Mouse (Mus musculus) NIH3T3 (cell line): ENCODE measurements around the gene Bad.
A peak's percentile ranks its signal among the peaks of the same experiment; 100 is the strongest.

Source experiments
- DNase-seq: peaks from one replicate; pipeline ENCODE4 v3.0.0-alpha.2; 2012; ENCODE audit warnings: low read depth

Gene Bad

GRCm38 (mm10) chr19:6934195-6934977, 7.3 kb upstream of the Bad start, which contains the start of gene Kcnk4:
Gene Kcnk4, minus strand, starts transcription at chr19:6934515.
- DNase-seq = no peak

- DNase-seq = peak; percentile 43
Observed at GRCm38 (mm10) chr19:6936299-6936698, 5.4 kb upstream of the Bad start.

- no peak for DNase-seq
Observed at GRCm38 (mm10) chr19:6937541-6938465, 3.9 kb upstream of the Bad start.

GRCm38 (mm10) chr19:6939106-6940002, 2.3 kb upstream of the Bad start:
- no peak for DNase-seq

- DNase-seq = peak; percentile 28
Observed at GRCm38 (mm10) chr19:6940396-6941351, 987 bp upstream of the Bad start.

DNA sequence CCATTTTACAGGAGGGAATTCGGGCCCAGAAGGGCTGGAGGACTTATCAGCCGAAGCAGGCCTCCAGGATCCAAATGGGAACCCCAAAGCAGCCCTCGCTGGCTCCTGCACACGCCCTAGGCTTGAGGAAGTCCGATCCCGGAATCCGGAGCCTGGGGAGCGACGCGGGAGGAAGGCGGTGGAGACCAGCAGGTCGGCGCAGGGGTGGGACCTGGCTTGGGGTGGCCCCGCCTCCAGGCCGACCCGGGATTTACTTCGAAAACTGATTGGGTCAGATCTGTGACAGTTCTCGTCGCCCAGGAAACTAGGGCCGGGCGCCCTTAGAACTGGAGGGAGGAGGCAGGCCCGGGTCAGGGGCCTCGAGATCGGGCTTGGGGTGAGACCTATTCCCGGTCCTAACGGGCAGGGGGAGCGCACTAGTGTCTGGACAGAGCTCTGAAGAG, 609 bp downstream of the Bad start, which contains the start of gene Gpr137:
TSS of gene Gpr137 (minus strand) at position 232 of the 443 bp plus-strand sequence.
- peak; percentile 98 for DNase-seq

DNA sequence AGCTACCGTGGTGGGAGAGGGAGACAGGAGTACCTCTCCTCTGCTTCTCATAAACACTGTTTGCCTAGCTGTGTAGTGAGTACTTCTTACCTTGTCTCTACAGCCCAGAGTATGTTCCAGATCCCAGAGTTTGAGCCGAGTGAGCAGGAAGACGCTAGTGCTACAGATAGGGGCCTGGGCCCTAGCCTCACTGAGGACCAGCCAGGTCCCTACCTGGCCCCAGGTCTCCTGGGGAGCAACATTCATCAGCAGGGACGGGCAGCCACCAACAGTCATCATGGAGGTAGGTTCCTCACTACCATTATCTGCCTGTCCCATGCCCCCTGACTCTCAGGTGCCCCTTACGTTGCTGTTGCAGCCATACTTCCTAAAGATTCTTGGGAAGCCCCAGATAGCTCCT, 1.1 kb downstream of the Bad start:
- no peak for DNase-seq

- DNase-seq = no peak
Observed at GRCm38 (mm10) chr19:6943709-6944108, 2.0 kb downstream of the Bad start.

DNA sequence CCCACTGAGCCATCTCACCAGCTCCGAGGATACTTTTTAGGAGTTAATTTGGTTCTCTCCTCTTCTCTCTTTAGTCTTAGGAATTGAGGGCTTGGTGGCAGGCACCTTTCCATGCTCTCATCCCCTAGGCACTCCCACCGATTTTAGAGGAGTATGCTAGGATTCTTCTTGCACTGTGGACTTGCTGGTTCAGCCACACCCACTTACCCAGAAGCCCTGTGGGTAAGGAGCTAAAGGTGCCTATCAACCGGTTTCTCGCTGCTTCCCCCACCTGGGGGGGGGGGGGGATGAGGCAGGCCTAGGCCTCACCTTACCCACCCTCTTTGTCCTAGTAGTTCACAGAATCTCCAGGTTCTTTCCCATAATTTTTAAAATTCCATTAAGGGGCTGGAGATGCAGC, 6.1 kb downstream of the Bad start:
- no peak for DNase-seq

DNA sequence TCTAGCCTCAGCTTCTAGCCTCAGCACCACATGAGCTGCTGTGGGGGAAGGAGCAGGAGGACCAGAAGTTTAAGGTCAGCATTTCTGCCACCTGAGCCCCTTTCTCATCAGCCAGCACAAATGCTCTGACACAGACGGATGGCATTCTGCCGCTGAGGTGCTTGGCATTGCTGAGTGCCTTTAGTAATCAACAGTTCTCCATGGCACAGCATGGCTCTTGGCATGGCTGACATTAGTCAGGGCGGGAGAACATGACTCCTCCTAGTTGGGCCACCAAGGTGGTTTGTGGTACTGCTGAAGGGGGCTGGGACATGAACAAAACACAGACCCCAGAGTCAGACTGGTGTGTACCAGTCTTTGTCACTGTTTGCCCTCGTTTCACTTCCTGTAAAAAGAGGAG, 6.5 kb downstream of the Bad start:
- DNase-seq = no peak

DNA sequence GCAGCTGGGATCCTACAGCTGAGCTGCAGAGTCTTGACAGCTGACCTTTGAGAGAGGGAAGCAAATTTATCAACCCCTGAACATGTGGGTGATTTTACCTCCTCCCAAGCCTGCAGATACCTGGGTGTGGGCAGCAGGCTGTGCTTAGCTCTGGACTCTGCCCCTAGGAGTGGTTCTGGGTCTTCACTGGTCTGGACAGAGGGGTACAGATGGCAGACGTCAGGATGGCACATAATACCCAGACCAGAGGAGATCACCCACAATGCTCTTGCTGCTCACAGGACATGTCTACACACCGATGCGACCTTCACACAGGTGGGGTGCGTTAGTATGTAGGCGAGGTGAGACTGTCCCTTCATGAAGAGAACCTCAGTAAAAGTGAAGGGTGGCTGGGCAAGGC, 7.9 kb downstream of the Bad start:
- DNase-seq = no peak

DNA sequence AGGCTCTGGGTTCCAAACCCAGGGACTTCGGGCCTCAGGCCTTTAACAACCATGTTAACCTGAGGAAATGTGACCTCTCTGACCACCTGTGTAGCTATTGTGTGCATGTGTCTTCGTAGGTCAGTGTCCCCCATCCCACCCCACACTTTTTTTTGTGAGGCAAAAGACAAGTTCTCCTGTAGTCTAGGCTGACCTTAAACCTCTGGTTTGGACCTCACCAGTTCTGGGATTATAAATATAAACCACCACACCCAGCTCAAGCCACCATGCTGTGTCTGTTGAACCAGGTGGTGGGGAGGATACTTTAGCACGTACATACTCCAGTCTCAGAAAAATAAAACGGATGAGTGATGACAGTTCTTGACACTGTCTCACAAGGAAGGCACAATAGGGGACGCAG, 8.3 kb downstream of the Bad start:
- no peak for DNase-seq

DNA sequence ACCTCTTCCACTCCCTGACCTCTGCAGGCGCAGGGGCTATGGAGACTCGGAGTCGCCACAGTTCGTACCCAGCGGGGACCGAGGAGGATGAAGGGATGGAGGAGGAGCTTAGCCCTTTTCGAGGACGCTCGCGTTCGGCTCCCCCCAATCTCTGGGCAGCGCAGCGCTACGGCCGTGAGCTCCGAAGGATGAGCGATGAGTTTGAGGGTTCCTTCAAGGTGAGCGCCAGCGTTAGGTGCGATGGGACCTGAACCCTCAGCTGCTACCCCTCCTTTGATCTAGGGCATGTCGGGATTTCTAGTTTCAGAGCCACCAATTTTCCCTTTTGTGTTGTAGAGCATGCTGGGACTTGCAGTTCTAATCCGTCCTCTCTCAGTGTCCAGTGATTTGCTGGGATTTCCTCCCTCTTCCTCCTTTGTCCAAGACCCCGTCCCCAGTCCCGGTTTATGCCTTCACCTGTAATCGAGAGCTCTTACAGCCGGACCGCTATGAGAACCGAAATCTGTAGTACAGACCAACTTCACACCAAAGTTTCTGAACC, 9.0 kb downstream of the Bad start:
- peak; percentile 69 for DNase-seq

DNA sequence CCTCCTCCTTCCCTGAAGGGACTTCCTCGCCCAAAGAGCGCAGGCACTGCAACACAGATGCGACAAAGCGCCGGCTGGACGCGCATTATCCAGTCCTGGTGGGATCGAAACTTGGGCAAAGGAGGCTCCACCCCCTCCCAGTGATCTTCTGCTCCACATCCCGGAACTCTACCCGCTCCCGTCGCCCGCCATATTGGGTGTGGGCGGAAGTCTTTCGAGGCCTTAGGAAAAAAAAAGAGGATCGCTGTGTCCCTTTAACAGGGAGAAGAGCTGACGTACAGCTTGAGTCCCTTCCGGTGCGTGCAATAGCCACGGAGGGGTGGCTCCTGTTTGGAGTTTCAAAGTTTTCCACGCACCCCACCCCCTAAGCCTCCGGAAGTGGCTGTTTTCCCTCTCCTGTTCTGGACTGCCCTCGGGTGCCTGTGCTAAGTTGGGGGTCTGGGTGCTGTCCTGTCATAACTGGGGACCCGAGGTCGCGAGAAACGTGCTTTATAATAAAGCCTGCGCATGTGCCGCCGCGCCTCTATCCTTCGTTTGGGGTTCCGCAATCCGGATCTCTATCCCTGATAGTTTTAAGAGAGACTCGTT, 9.8 kb downstream of the Bad start:
- peak; percentile 96 for DNase-seq

DNA sequence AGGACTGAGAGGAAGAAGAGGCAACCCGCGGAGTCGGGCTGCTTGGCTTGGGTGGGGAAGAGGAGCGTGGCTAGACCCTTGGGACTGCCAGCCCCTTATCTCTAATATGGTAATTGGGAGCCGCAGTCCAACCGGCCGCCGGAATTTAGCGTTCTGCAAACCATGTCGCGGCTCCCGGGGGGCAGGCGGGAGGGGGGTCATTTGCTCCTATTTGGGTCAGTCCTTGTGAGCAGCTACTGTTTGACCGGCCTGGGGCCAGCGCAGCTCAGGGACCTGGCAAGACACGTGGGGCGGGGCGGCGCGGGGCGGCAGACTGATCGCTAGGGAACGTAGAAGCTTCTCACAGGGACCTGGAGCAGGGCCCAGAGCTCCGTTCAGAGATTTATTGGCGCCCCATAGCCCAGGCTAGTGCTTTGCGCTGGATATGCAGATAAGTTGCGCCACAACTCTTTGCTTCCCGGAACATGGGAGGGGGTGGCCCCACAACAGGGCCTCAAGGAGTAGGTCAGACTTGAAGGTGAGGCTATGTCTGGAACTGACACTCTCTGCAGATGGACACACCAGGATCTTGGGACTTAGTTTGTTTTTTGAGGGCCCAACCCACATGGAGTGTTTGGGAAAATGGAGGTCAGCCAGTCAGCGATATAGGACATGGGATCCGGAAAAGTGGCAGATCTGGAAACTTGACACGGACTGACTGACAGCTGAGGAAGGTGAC, 10.5 kb downstream of the Bad start:
- peak; percentile 92 for DNase-seq

GRCm38 (mm10) chr19:6952712-6953037, 11.0 kb downstream of the Bad start:
- DNase-seq = peak; percentile 70

DNA sequence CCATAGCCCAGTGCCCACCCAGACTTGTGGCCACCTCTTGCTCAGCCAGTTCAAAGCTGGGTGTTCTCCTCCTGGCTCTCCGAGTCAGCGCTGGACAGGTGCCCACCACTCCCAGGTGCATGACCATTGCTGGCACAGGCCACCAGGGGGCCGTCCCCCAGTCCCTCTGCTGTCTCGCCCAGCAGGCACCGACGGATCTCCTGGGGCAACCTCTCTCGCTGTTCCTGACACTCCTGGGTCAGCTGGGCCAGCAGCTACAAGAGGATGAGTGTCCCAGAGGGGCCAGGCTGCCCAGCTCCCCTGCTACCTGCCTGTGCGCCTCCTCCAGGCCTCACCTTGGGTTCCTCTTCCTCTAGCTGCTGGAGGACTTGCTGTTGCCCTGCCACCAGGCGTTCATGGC, 12.4 kb downstream of the Bad start:
- DNase-seq = peak; percentile 69

GRCm38 (mm10) chr19:6955424-6955823, 13.8 kb downstream of the Bad start:
- DNase-seq = no peak

GRCm38 (mm10) chr19:6956461-6956860, 14.8 kb downstream of the Bad start:
- no peak for DNase-seq
